Mouse (Mus musculus) testis, adult 2 months (tissue): ENCODE results near the gene Cd82.

Experiments used
- CTCF ChIP-seq: fragments of 200-500 bp; IDR thresholded peaks from 2 replicates; pipeline ENCODE4 v1.5.1; 2012; ENCODE audit warnings: low read depth, mild to moderate bottlenecking, inconsistent platforms, low read length, moderate library complexity; ENCODE audit not compliant: control insufficient read depth, insufficient read depth, insufficient replicate concordance
- POLR2A ChIP-seq: fragments of 200-500 bp; IDR thresholded peaks from 2 replicates; pipeline ENCODE4 v1.6.1; 2012; ENCODE audit warnings: low read depth, mild to moderate bottlenecking, inconsistent platforms, low read length, moderate library complexity; ENCODE audit not compliant: control insufficient read depth

GRCm38 (mm10) chr2:93509777-93510750 is 47.1 kb upstream of the Cd82 start:
- TF ChIP-seq POLR2A (no peak), CTCF (no peak)
